ENCODE assay signal across 8 mouse cellular contexts in genomic region chr4:129513891-129514290, GRCm38 (mm10). TPM values are rescaled to one million over a fixed set of nuclear protein-coding genes. Genes with fewer than 3 reads are reported as not detected.
DNase-seq lines count a peak whose midpoint lies in the region; ATAC-seq and TF ChIP-seq lines count a peak whose summit lies in the region.

No protein-coding gene starts in this region.

- no peak for TF ChIP-seq POLR2A in cerebellum, adult 2 months (IDR thresholded peaks at IDR 0.05; ENCODE audit: borderline replicate concordance, insufficient read depth, low read length)

- ATAC-seq in neural tube, embryonic 11.5 days (ENCODE audit: insufficient read depth, low FRiP score, low TSS enrichment), result peak; percentile 17; the same call in 1 of the 2 replicates
- peak; percentile 14 for ATAC-seq in limb, embryonic 11.5 days (ENCODE audit: insufficient number of reproducible peaks, low FRiP score, low TSS enrichment, low read depth)
- peak; percentile 3; the same call in 1 of the 2 replicates for ATAC-seq in stomach, embryonic 15.5 days (ENCODE audit: insufficient read depth, low FRiP score, low read depth)

- H3K4me2 ChIP-seq in neural tube, embryonic 11.5 days (ENCODE audit: low read depth), result peak overlapping the region; percentile 65
- H3K4me2 ChIP-seq in limb, embryonic 11.5 days (ENCODE audit: low read depth, severe bottlenecking), result peak overlapping the region; percentile 49
- H3K4me2 ChIP-seq in stomach, embryonic 15.5 days, result peak overlapping the region; percentile 69

- peaks cover 7% of the 10 kb centered on the region for H3K36me3 ChIP-seq in neural tube, embryonic 11.5 days (ENCODE audit: control insufficient read depth, insufficient read depth, low read length)
- H3K36me3 ChIP-seq in limb, embryonic 11.5 days (ENCODE audit: control insufficient read depth, insufficient read depth, low read length), result peaks cover 10% of the 10 kb centered on the region; the same call in 1 of the 2 replicates
- H3K36me3 ChIP-seq in stomach, embryonic 15.5 days, result peaks cover 10% of the 10 kb centered on the region

- peak overlapping the region; percentile 100 for H3K9ac ChIP-seq in neural tube, embryonic 11.5 days (ENCODE audit: low read length)
- peak overlapping the region; percentile 100 for H3K9ac ChIP-seq in limb, embryonic 11.5 days (ENCODE audit: low read length)
- peak overlapping the region; percentile 100 for H3K9ac ChIP-seq in stomach, embryonic 15.5 days

- WGBS in cerebellum, adult 2 months, result 1% methylated on average over 52 of the region's 57 CpGs
- 1% methylated on average over 41 of the region's 57 CpGs for WGBS in neural tube, embryonic 11.5 days
- WGBS in limb, embryonic 11.5 days, result under 1% methylated on average over 46 of the region's 57 CpGs
- 0% methylated on average over 26 of the region's 57 CpGs for WGBS in stomach, embryonic 15.5 days

- no peaks in the 10 kb centered on the region for H3K9me3 ChIP-seq in neural tube, embryonic 11.5 days (ENCODE audit: control insufficient read depth, low read length)
- H3K9me3 ChIP-seq in limb, embryonic 11.5 days (ENCODE audit: control insufficient read depth, low read length), result no peaks in the 10 kb centered on the region
- no peaks in the 10 kb centered on the region for H3K9me3 ChIP-seq in stomach, embryonic 15.5 days

- peaks cover 3% of the 10 kb centered on the region; the same call in 1 of the 2 replicates for H3K27me3 ChIP-seq in cerebellum, adult 2 months (ENCODE audit: control insufficient read depth, insufficient read depth, low read length)
- H3K27me3 ChIP-seq in neural tube, embryonic 11.5 days (ENCODE audit: control insufficient read depth, insufficient read depth, low read length), result no peaks in the 10 kb centered on the region
- H3K27me3 ChIP-seq in limb, embryonic 11.5 days (ENCODE audit: control insufficient read depth, insufficient read depth, low read length), result no peaks in the 10 kb centered on the region
- no peaks in the 10 kb centered on the region for H3K27me3 ChIP-seq in stomach, embryonic 15.5 days (replicated peaks)

- no peak overlapping the region for H3K27ac ChIP-seq in cerebellum, adult 2 months (ENCODE audit: insufficient read depth, low read length)
- H3K27ac ChIP-seq in neural tube, embryonic 11.5 days (ENCODE audit: low read depth, low read length), result peak overlapping the region; percentile 96
- peak overlapping the region; percentile 97 for H3K27ac ChIP-seq in limb, embryonic 11.5 days (replicated peaks; ENCODE audit: low read depth, low read length)
- H3K27ac ChIP-seq in stomach, embryonic 15.5 days, result peak overlapping the region; percentile 95

- H3K4me3 ChIP-seq in cerebellum, adult 2 months (replicated peaks; ENCODE audit: insufficient read depth, low read depth, low read length), result peak overlapping the region; percentile 32
- peak overlapping the region; percentile 72 for H3K4me3 ChIP-seq in neural tube, embryonic 11.5 days (ENCODE audit: low read depth, low read length)
- peak overlapping the region; percentile 97 for H3K4me3 ChIP-seq in limb, embryonic 11.5 days (ENCODE audit: low read depth, low read length)
- H3K4me3 ChIP-seq in stomach, embryonic 15.5 days (replicated peaks), result peak overlapping the region; percentile 99

- no peaks in the 10 kb centered on the region for H3K4me1 ChIP-seq in cerebellum, adult 2 months (ENCODE audit: control insufficient read depth, insufficient read depth, low read length)
- peaks cover 23% of the 10 kb centered on the region for H3K4me1 ChIP-seq in neural tube, embryonic 11.5 days (ENCODE audit: control insufficient read depth, insufficient read depth, low read length)
- H3K4me1 ChIP-seq in limb, embryonic 11.5 days (ENCODE audit: control insufficient read depth, insufficient read depth, low read length), result peaks cover 10% of the 10 kb centered on the region; the same call in 1 of the 2 replicates
- peaks cover 28% of the 10 kb centered on the region for H3K4me1 ChIP-seq in stomach, embryonic 15.5 days

- no peak for TF ChIP-seq CTCF in cerebellum, adult 2 months (IDR thresholded peaks at IDR 0.05; ENCODE audit: borderline replicate concordance, insufficient read depth, low read depth, low read length)

- DNase-seq in cerebellum, adult 2 months, result no peak
- no peak for DNase-seq in cerebellum, postnatal 4 days (ENCODE audit: low spot score in 2 of 2)
- peak; percentile 64 for DNase-seq in neural tube, embryonic 11.5 days (ENCODE audit: low spot score)
- DNase-seq in neural tube, embryonic 10.5 days (ENCODE audit: extremely low spot score, low spot score), result no peak
- peak; percentile 49 for DNase-seq in limb, embryonic 11.5 days (ENCODE audit: low spot score)
- DNase-seq in layer of hippocampus, adult 9-10 months (ENCODE audit: low spot score), result no peak
- no peak for DNase-seq in right cerebral cortex, postnatal 10 days (ENCODE audit: low spot score in 2 of 2)

RNA-seq across cellular contexts. Expression of gene Marcksl1, which starts 0.5 kb away (rescaled TPM):
- polyA plus RNA-seq in cerebellum, adult 2 months (2012; rRNA removed), result 68.0 and 70.0 TPM in 2 replicates
- polyA plus RNA-seq in neural tube, embryonic 11.5 days (2014; fragmentation: Nextera tagmentation; extraction: Ambion mirVana), result 1,866 and 1,920 TPM in 2 replicates
- polyA plus RNA-seq in limb, embryonic 11.5 days (2014; fragmentation: Nextera tagmentation; extraction: Ambion mirVana), result 1,590 and 1,591 TPM in 2 replicates
- polyA plus RNA-seq in stomach, embryonic 15.5 days (2015; fragmentation: Nextera tagmentation; extraction: Ambion mirVana), result 490 and 533 TPM in 2 replicates

RNA-seq across cellular contexts. Expression of gene Fam229a, which starts 22.9 kb away (rescaled TPM):
- polyA plus RNA-seq in cerebellum, adult 2 months (2012; rRNA removed), result 0.67 and 0.92 TPM in 2 replicates
- polyA plus RNA-seq in neural tube, embryonic 11.5 days (2014; fragmentation: Nextera tagmentation; extraction: Ambion mirVana), result not detected in 2 replicates
- not detected in 2 replicates for polyA plus RNA-seq in limb, embryonic 11.5 days (2014; fragmentation: Nextera tagmentation; extraction: Ambion mirVana)
- 0.26 TPM in 1 of 2 replicates, not detected in the other for polyA plus RNA-seq in stomach, embryonic 15.5 days (2015; fragmentation: Nextera tagmentation; extraction: Ambion mirVana)

RNA-seq across cellular contexts. Expression of gene Tssk3, which starts 23.1 kb away (rescaled TPM):
- 0.16 TPM in 2 replicates for polyA plus RNA-seq in cerebellum, adult 2 months (2012; rRNA removed)
- not detected in 2 replicates for polyA plus RNA-seq in neural tube, embryonic 11.5 days (2014; fragmentation: Nextera tagmentation; extraction: Ambion mirVana)
- not detected in 2 replicates for polyA plus RNA-seq in limb, embryonic 11.5 days (2014; fragmentation: Nextera tagmentation; extraction: Ambion mirVana)
- not detected in 2 replicates for polyA plus RNA-seq in stomach, embryonic 15.5 days (2015; fragmentation: Nextera tagmentation; extraction: Ambion mirVana)

RNA-seq across cellular contexts. Expression of gene Hdac1, which starts 28.6 kb away (rescaled TPM):
- 61.5 and 66.8 TPM in 2 replicates for polyA plus RNA-seq in cerebellum, adult 2 months (2012; rRNA removed)
- 243 and 258 TPM in 2 replicates for polyA plus RNA-seq in neural tube, embryonic 11.5 days (2014; fragmentation: Nextera tagmentation; extraction: Ambion mirVana)
- 299 and 309 TPM in 2 replicates for polyA plus RNA-seq in limb, embryonic 11.5 days (2014; fragmentation: Nextera tagmentation; extraction: Ambion mirVana)
- polyA plus RNA-seq in stomach, embryonic 15.5 days (2015; fragmentation: Nextera tagmentation; extraction: Ambion mirVana), result 197 and 200 TPM in 2 replicates

RNA-seq across cellular contexts. Expression of gene Bsdc1, which starts 52.5 kb away (rescaled TPM):
- polyA plus RNA-seq in cerebellum, adult 2 months (2012; rRNA removed), result 33.9 and 37.3 TPM in 2 replicates
- polyA plus RNA-seq in neural tube, embryonic 11.5 days (2014; fragmentation: Nextera tagmentation; extraction: Ambion mirVana), result 27.6 and 31.7 TPM in 2 replicates
- polyA plus RNA-seq in limb, embryonic 11.5 days (2014; fragmentation: Nextera tagmentation; extraction: Ambion mirVana), result 23.8 and 25.9 TPM in 2 replicates
- polyA plus RNA-seq in stomach, embryonic 15.5 days (2015; fragmentation: Nextera tagmentation; extraction: Ambion mirVana), result 24.4 and 27.0 TPM in 2 replicates

Comparison
In these comparisons a context has a peak if more than half of its experiments do, and no peak if none do; other contexts are left out.
1. DNase-seq: peak in neural tube, embryonic 11.5 days (single experiment) and limb, embryonic 11.5 days (single experiment); none in cerebellum, adult 2 months (0 of 2), cerebellum, postnatal 4 days (0 of 2), neural tube, embryonic 10.5 days (single experiment), layer of hippocampus, adult 9-10 months (single experiment) and right cerebral cortex, postnatal 10 days (0 of 2).
2. H3K4me3 ChIP-seq: peak in every context shown above with its lines; median percentile 99 in stomach, embryonic 15.5 days; 97 in limb, embryonic 11.5 days; 72 in neural tube, embryonic 11.5 days; 32 in cerebellum, adult 2 months.
3. Peak in every context shown above with its lines, with median percentiles within 50 percentile points of each other: ATAC-seq, H3K4me2 ChIP-seq and H3K9ac ChIP-seq.